ENCODE assay signal across 30 mouse cellular contexts in the genomic region with DNA sequence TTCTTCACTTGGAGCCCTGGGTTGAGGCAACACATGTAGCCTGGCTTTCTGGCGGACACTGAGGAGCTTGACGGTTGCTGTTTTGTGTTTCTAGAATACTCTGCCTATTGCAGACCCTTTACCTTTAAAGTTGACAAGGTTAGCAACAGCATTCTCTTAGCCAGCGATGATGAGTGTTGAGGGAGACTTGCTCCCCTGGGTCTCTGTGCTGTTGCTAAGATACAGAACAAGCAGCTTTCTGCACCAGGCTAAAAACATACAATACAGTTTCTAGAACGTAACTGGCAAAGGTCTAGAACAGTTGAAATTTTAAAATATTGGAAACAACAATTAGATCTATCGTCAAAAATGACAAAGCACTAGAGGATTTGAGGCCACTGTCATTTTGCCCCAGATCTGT.
DNase-seq lines count a peak whose midpoint lies in the region; ATAC-seq and TF ChIP-seq lines count a peak whose summit lies in the region.
"Had no signal": no experiment of that assay in that cellular context is flagged by ENCODE, and none has a peak within 500 bp of the region (broad histone marks: within the 10 kb centered on the region; RNA-seq: fewer than 3 reads in every experiment).

No protein-coding gene starts in this region.

- H3K36me3 ChIP-seq in forebrain, postnatal 0 days (ENCODE audit: insufficient read depth) = no peaks in the 10 kb centered on the region
- no peaks in the 10 kb centered on the region for H3K36me3 ChIP-seq in forebrain, embryonic 15.5 days
- H3K36me3 ChIP-seq in hindbrain, postnatal 0 days (ENCODE audit: insufficient read depth, low read length) = no peaks in the 10 kb centered on the region
- no peaks in the 10 kb centered on the region for H3K36me3 ChIP-seq in hindbrain, embryonic 12.5 days
- H3K36me3 ChIP-seq in midbrain, embryonic 11.5 days (ENCODE audit: control insufficient read depth, insufficient read depth, low read length) = no peaks in the 10 kb centered on the region
- H3K36me3 ChIP-seq in midbrain, embryonic 13.5 days = no peaks in the 10 kb centered on the region
- no peaks in the 10 kb centered on the region for H3K36me3 ChIP-seq in midbrain, embryonic 16.5 days (ENCODE audit: control insufficient read depth, insufficient read depth, low read length)
- H3K36me3 ChIP-seq in midbrain, embryonic 15.5 days (replicated peaks) = no peaks in the 10 kb centered on the region
- H3K36me3 ChIP-seq: embryonic facial prominence, embryonic 13.5 days; embryonic facial prominence, embryonic 15.5 days; forebrain, embryonic 10.5 days; forebrain, embryonic 12.5 days had no signal

- no peaks in the 10 kb centered on the region for H3K9me3 ChIP-seq in forebrain, postnatal 0 days (ENCODE audit: low read length)
- H3K9me3 ChIP-seq in forebrain, embryonic 15.5 days = no peaks in the 10 kb centered on the region
- no peaks in the 10 kb centered on the region for H3K9me3 ChIP-seq in hindbrain, postnatal 0 days (ENCODE audit: low read length)
- H3K9me3 ChIP-seq in hindbrain, embryonic 12.5 days (replicated peaks) = no peaks in the 10 kb centered on the region
- H3K9me3 ChIP-seq in midbrain, embryonic 11.5 days (ENCODE audit: control insufficient read depth, low read length) = no peaks in the 10 kb centered on the region
- no peaks in the 10 kb centered on the region for H3K9me3 ChIP-seq in midbrain, embryonic 13.5 days
- no peaks in the 10 kb centered on the region for H3K9me3 ChIP-seq in midbrain, embryonic 16.5 days (replicated peaks; ENCODE audit: control insufficient read depth, low read length, poor library complexity, severe bottlenecking)
- H3K9me3 ChIP-seq in midbrain, embryonic 15.5 days = no peaks in the 10 kb centered on the region
- H3K9me3 ChIP-seq: embryonic facial prominence, embryonic 13.5 days; embryonic facial prominence, embryonic 15.5 days; forebrain, embryonic 10.5 days; forebrain, embryonic 12.5 days; G1E had no signal

- DNase-seq in forebrain, postnatal 0 days = no peak
- peak; percentile 33 for DNase-seq in hindbrain, postnatal 0 days (ENCODE audit: low spot score)
- DNase-seq in midbrain, embryonic 11.5 days (ENCODE audit: low spot score, missing footprints) = peak; percentile 61
- DNase-seq: adrenal gland, adult 8-10 months; adrenal gland, postnatal 14 days; adrenal gland, postnatal 36 days; B cell, adult 2 months; cerebellum, adult 11 months; cerebellum, adult 18-20 months; cerebellum, adult 8-10 months; cerebellum, adult 9-11 months; cerebellum, postnatal 14 days; cerebellum, postnatal 36 days; embryo, embryonic 11 days had no signal

- peak; percentile 27; the same call in 1 of the 2 replicates for ATAC-seq in forebrain, postnatal 0 days
- no peak for ATAC-seq in forebrain, embryonic 15.5 days (replicated peaks)
- 0 out of 2 replicates have a peak, but pooled peaks have one; percentile 10 for ATAC-seq in hindbrain, postnatal 0 days
- ATAC-seq in hindbrain, embryonic 12.5 days (ENCODE audit: low FRiP score) = no peak
- no peak for ATAC-seq in midbrain, embryonic 11.5 days (ENCODE audit: low FRiP score)
- ATAC-seq in midbrain, embryonic 13.5 days = no peak
- ATAC-seq in midbrain, embryonic 16.5 days = peak; percentile 54; the same call in 1 of the 2 replicates
- ATAC-seq in midbrain, embryonic 15.5 days (replicated peaks) = no peak; the same call in 1 of the 2 replicates
- ATAC-seq: activated CD4-positive, CD25-positive, alpha-beta regulatory T cell, adult 4 months; CD4-positive, CD25-positive, alpha-beta regulatory T cell, adult 4 months; forebrain, embryonic 14.5 days; Patski had no signal

- no peak for TF ChIP-seq CTCF in forebrain, postnatal 0 days (IDR thresholded peaks at IDR 0.05; ENCODE audit: low read depth)
- TF ChIP-seq CTCF in hindbrain, postnatal 0 days (IDR thresholded peaks at IDR 0.05; ENCODE audit: low read depth) = no peak

- H3K27me3 ChIP-seq in forebrain, postnatal 0 days (ENCODE audit: insufficient read depth, low read length) = no peaks in the 10 kb centered on the region
- no peaks in the 10 kb centered on the region for H3K27me3 ChIP-seq in forebrain, embryonic 15.5 days
- H3K27me3 ChIP-seq in hindbrain, postnatal 0 days (ENCODE audit: insufficient read depth, low read length) = no peaks in the 10 kb centered on the region
- H3K27me3 ChIP-seq in hindbrain, embryonic 12.5 days = no peaks in the 10 kb centered on the region
- no peaks in the 10 kb centered on the region for H3K27me3 ChIP-seq in midbrain, embryonic 11.5 days (ENCODE audit: control insufficient read depth, insufficient read depth, low read length)
- no peaks in the 10 kb centered on the region for H3K27me3 ChIP-seq in midbrain, embryonic 13.5 days
- no peaks in the 10 kb centered on the region for H3K27me3 ChIP-seq in midbrain, embryonic 16.5 days (ENCODE audit: control insufficient read depth, insufficient read depth, low read depth, low read length)
- H3K27me3 ChIP-seq in midbrain, embryonic 15.5 days (replicated peaks) = no peaks in the 10 kb centered on the region
- H3K27me3 ChIP-seq: CH12.LX; embryonic facial prominence, embryonic 13.5 days; embryonic facial prominence, embryonic 15.5 days; forebrain, embryonic 12.5 days; Patski had no signal

- no peak overlapping the region for H3K4me2 ChIP-seq in forebrain, postnatal 0 days (ENCODE audit: low read depth)
- no peak overlapping the region for H3K4me2 ChIP-seq in forebrain, embryonic 15.5 days (replicated peaks)
- H3K4me2 ChIP-seq in hindbrain, postnatal 0 days (ENCODE audit: low read depth, low read length) = no peak overlapping the region
- H3K4me2 ChIP-seq in hindbrain, embryonic 12.5 days (replicated peaks) = no peak overlapping the region
- no peak overlapping the region for H3K4me2 ChIP-seq in midbrain, embryonic 11.5 days
- H3K4me2 ChIP-seq in midbrain, embryonic 13.5 days (replicated peaks) = no peak overlapping the region
- no peak overlapping the region for H3K4me2 ChIP-seq in midbrain, embryonic 16.5 days (ENCODE audit: low read length)
- H3K4me2 ChIP-seq in midbrain, embryonic 15.5 days = no peak overlapping the region
- H3K4me2 ChIP-seq: embryonic facial prominence, embryonic 13.5 days; embryonic facial prominence, embryonic 15.5 days; forebrain, embryonic 12.5 days had no signal

- no peak overlapping the region for H3K27ac ChIP-seq in forebrain, postnatal 0 days (ENCODE audit: low read depth, low read length)
- H3K27ac ChIP-seq in forebrain, embryonic 15.5 days (replicated peaks) = no peak overlapping the region
- no peak overlapping the region for H3K27ac ChIP-seq in hindbrain, postnatal 0 days
- no peak overlapping the region for H3K27ac ChIP-seq in hindbrain, embryonic 12.5 days
- no peak overlapping the region for H3K27ac ChIP-seq in midbrain, embryonic 11.5 days (ENCODE audit: low read depth, low read length)
- H3K27ac ChIP-seq in midbrain, embryonic 13.5 days = no peak overlapping the region
- no peak overlapping the region for H3K27ac ChIP-seq in midbrain, embryonic 16.5 days (ENCODE audit: low read length)
- no peak overlapping the region for H3K27ac ChIP-seq in midbrain, embryonic 15.5 days
- H3K27ac ChIP-seq: embryonic facial prominence, embryonic 13.5 days; embryonic facial prominence, embryonic 15.5 days; forebrain, embryonic 12.5 days had no signal

- H3K4me3 ChIP-seq in forebrain, postnatal 0 days (ENCODE audit: low read depth, low read length) = no peak overlapping the region
- H3K4me3 ChIP-seq in forebrain, embryonic 15.5 days = no peak overlapping the region
- H3K4me3 ChIP-seq in hindbrain, postnatal 0 days (ENCODE audit: low read length) = no peak overlapping the region
- no peak overlapping the region for H3K4me3 ChIP-seq in hindbrain, embryonic 12.5 days
- no peak overlapping the region for H3K4me3 ChIP-seq in midbrain, embryonic 11.5 days (ENCODE audit: low read depth, low read length)
- H3K4me3 ChIP-seq in midbrain, embryonic 13.5 days (replicated peaks) = no peak overlapping the region
- no peak overlapping the region for H3K4me3 ChIP-seq in midbrain, embryonic 16.5 days (ENCODE audit: low read depth, low read length)
- H3K4me3 ChIP-seq in midbrain, embryonic 15.5 days = no peak overlapping the region
- H3K4me3 ChIP-seq: embryonic facial prominence, embryonic 13.5 days; embryonic facial prominence, embryonic 15.5 days; erythroblast, embryonic 14.5 days; forebrain, embryonic 10.5 days; forebrain, embryonic 12.5 days had no signal

- peaks cover 20% of the 10 kb centered on the region for H3K4me1 ChIP-seq in forebrain, postnatal 0 days (ENCODE audit: insufficient read depth)
- H3K4me1 ChIP-seq in forebrain, embryonic 15.5 days = peaks cover 22% of the 10 kb centered on the region
- 0 out of 2 replicates have a peak, but pooled peaks cover 9% of the 10 kb centered on the region for H3K4me1 ChIP-seq in hindbrain, postnatal 0 days (ENCODE audit: insufficient read depth, low read length)
- H3K4me1 ChIP-seq in hindbrain, embryonic 12.5 days = peaks cover 18% of the 10 kb centered on the region
- H3K4me1 ChIP-seq in midbrain, embryonic 11.5 days (ENCODE audit: control insufficient read depth, insufficient read depth, low read length) = peaks cover 20% of the 10 kb centered on the region
- H3K4me1 ChIP-seq in midbrain, embryonic 13.5 days (replicated peaks) = peaks cover 64% of the 10 kb centered on the region
- H3K4me1 ChIP-seq in midbrain, embryonic 16.5 days (ENCODE audit: control insufficient read depth, insufficient read depth, low read length) = peaks cover 13% of the 10 kb centered on the region
- peaks cover 30% of the 10 kb centered on the region for H3K4me1 ChIP-seq in midbrain, embryonic 15.5 days

- WGBS in forebrain, postnatal 0 days = 52% methylated on average over 5 of the region's 5 CpGs
- 64% methylated on average over 5 of the region's 5 CpGs for WGBS in forebrain, embryonic 15.5 days
- 44% methylated on average over 5 of the region's 5 CpGs for WGBS in hindbrain, postnatal 0 days
- WGBS in hindbrain, embryonic 12.5 days = 69% methylated on average over 5 of the region's 5 CpGs
- 67% methylated on average over 5 of the region's 5 CpGs for WGBS in midbrain, embryonic 11.5 days
- whole genome bisulfite sequencing in midbrain, embryonic 13.5 days = 49% methylated on average over 5 of the region's 5 CpGs
- 46% methylated on average over 5 of the region's 5 CpGs for WGBS in midbrain, embryonic 16.5 days
- WGBS in midbrain, embryonic 15.5 days = 46% methylated on average over 5 of the region's 5 CpGs

- H3K9ac ChIP-seq in forebrain, postnatal 0 days = no peak overlapping the region
- H3K9ac ChIP-seq in forebrain, embryonic 15.5 days (replicated peaks) = no peak overlapping the region
- no peak overlapping the region for H3K9ac ChIP-seq in hindbrain, postnatal 0 days (replicated peaks; ENCODE audit: low read length)
- H3K9ac ChIP-seq in hindbrain, embryonic 12.5 days = no peak overlapping the region
- no peak overlapping the region for H3K9ac ChIP-seq in midbrain, embryonic 11.5 days (ENCODE audit: low read length)
- no peak overlapping the region for H3K9ac ChIP-seq in midbrain, embryonic 13.5 days (replicated peaks)
- H3K9ac ChIP-seq in midbrain, embryonic 16.5 days (ENCODE audit: low read depth, low read length) = no peak overlapping the region
- no peak overlapping the region for H3K9ac ChIP-seq in midbrain, embryonic 15.5 days
- H3K9ac ChIP-seq: embryonic facial prominence, embryonic 13.5 days; embryonic facial prominence, embryonic 15.5 days; forebrain, embryonic 12.5 days had no signal

Comparison
In these comparisons a context has a peak if more than half of its experiments do, and no peak if none do; other contexts are left out.
1. ATAC-seq: peak in forebrain, postnatal 0 days (single experiment), hindbrain, postnatal 0 days (single experiment) and midbrain, embryonic 16.5 days (single experiment); none in forebrain, embryonic 15.5 days (single experiment), hindbrain, embryonic 12.5 days (single experiment), midbrain, embryonic 11.5 days (single experiment), midbrain, embryonic 13.5 days (single experiment) and midbrain, embryonic 15.5 days (single experiment).